Mouse (Mus musculus): ENCODE data around the gene Trim11.
"Not testable (repeated sequence)": the region's sequence is repeated elsewhere in the genome, so short reads cannot be mapped to it uniquely, and the experiment has no call there.

Gene Trim11

DNA sequence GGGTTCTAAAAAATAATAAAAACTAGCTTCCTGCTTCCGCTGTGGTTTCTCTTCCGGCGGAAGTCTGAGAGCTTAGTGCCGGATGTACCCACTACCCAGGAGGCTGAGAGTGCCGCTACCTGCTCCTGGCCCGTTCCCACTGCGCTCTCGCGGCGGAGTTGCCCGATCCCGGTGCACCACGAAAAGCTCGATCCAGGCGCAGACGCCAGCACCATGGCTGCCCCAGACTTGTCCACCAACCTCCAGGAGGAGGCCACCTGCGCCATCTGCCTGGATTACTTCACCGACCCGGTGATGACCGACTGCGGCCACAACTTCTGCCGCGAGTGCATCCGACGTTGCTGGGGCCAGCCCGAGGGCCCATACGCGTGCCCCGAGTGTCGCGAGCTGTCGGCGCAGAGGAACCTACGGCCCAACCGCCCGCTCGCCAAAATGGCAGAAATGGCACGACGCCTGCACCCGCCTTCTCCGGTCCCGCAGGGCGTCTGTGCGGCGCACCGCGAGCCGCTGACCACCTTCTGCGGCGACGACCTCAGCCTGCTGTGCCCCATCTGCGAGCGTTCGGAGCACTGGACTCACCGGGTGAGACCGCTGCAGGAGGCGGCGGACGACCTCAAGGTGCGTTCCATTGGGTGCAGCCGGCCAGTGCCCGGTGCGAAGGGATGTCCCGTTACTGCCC is at the start of gene Trim11:
Gene Trim11, plus strand, starts transcription at position 67 of the 679 bp plus-strand sequence.
- DNase-seq: peak; percentile 58

- DNase-seq: no peak
Measured at GRCm38 (mm10) chr11:58929055-58929454, 48.8 kb upstream of the Trim11 start.

GRCm38 (mm10) chr11:58929641-58930040 is 48.3 kb upstream of the Trim11 start:
- DNase-seq: no peak

DNA sequence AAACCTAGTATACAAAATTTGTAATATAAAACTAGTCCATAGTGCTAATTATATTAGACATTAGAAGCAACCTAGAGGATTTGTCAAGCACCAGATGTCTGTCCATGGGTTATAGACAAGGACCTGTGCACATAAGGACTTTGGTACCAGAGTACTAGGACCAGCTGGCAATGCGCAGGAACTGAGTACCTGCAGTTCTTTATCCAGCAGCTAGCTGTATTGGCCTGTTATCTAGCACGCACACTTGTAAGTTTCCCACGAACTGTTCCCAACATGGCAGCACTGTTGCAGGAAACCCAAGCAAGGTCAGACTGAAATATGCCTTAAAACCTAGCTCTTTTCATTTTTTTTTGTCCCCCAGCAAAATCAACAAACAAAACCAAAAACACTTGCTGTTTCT is 47.6 kb upstream of the Trim11 start:
- DNase-seq: no peak

DNA sequence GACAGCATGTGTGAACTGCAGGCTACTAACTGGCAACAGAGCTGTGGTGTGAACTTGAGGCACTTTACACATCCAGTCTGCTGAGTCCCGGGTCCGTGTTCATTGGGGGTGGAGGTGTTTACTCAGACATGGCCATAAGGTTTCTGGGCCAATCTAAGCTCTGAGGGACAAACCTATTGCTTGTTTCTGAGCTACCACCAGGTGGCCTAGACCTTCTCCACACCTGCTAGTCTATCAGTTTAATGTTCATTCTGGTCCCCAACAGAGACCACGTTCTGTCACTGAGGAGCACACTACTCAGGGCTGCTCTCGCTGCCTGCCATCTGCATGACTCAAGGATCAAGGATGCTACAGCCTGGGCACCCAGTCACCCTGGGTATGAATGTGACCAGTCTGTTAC is 46.3 kb upstream of the Trim11 start:
- DNase-seq: no peak

GRCm38 (mm10) chr11:58937909-58938308 is 40.0 kb upstream of the Trim11 start:
- peak; percentile 58 for DNase-seq

- peak; percentile 95 for DNase-seq
Measured at GRCm38 (mm10) chr11:58938322-58939087, 39.4 kb upstream of the Trim11 start, which contains the start of gene Rnf187. Rnf187 (minus strand) TSS chr11:58938916.

GRCm38 (mm10) chr11:58939088-58939439 is 38.8 kb upstream of the Trim11 start:
- DNase-seq: no peak

GRCm38 (mm10) chr11:58944136-58944535 is 33.8 kb upstream of the Trim11 start:
- DNase-seq: no peak

DNA sequence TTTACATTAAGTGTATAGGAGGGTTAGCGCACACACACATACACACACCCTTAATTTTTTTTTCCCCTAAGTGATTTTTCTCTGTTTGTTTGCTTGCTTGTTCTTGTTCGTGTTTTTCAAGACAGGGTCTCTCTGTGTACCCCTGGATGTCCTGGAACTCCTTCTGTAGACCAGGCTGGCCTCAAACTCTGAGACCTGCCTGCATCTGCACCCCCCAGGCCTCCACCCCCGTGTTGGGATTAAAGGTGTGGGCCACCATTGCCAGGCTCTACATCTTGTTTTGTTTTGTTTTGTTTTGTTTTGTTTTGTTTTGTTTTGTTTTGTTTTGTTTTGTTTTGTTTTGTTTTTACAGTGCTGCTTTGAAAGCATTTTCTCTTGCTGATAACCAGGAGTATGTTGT is 30.6 kb upstream of the Trim11 start:
- no peak for DNase-seq

DNA sequence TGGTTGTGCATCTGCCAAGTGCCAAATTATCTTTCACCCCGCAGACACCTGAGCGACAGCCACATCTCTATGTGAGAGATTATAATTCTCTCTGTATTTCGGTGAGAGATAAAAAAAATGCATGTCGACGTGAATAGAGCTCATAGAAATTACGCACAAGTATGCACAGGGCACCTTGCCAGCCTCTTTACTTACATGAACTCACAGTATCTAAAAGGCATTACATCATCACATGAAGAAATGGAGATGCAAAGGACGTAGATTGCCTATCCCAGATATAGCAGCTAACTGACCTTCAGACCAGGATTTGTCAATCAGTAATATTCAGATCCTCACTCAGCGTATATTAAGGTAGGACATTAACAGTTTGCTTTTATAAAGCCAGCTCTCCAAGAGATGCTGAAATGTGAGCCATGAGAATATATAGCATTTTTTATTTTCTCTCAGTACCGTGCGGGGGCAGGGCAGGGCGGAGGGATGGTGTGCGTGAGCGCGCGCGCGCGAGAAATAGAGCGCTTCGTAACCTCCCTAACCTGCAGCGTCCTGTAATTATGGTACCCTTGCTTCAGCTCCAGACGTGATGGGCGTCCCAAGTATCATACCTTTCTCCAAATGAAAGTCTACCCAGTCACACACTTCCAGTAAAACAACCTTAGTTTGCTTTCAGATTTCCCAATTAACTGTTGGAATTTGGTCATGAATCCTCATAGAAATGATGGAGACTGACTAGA is 29.9 kb upstream of the Trim11 start:
- peak; percentile 81 for DNase-seq

DNA sequence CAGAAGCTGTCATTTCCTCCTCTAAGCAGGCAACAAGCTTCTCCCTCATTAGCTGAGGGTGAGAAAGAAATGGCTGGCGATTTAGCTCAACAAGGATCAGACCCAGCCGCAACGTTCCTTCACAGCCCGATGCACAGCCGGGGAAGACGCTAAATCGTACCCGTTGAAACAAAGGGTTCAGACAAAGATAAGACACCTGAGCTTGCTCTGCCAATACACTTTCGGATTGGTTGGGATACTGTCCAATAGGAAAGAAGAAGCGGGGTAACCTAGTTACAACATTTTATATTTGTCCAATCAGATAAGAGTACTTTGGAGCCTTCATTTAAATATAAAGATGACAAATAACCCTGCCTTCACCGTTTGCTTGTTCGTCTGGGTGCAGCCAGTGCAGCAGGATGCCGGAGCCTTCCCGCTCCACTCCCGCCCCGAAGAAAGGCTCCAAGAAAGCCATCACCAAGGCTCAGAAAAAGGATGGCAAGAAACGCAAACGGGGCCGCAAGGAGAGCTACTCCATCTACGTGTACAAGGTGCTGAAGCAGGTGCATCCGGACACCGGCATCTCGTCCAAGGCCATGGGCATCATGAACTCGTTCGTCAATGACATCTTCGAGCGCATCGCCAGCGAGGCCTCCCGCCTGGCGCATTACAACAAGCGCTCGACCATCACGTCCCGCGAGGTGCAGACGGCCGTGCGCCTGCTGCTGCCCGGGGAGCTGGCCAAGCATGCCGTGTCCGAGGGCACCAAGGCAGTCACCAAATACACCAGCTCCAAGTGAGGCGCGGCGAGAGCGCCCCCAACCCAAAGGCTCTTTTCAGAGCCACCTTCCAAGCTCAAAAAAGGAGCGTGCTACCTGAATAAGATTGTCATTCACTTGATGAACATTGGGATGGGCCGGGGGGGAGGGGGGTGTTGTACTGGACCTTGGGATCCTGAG is 29.1 kb upstream of the Trim11 start, which contains the start of gene Hist3h2ba:
Gene Hist3h2ba, plus strand, starts transcription at position 379 of the 938 bp plus-strand sequence.
- DNase-seq: peak; percentile 89

DNA sequence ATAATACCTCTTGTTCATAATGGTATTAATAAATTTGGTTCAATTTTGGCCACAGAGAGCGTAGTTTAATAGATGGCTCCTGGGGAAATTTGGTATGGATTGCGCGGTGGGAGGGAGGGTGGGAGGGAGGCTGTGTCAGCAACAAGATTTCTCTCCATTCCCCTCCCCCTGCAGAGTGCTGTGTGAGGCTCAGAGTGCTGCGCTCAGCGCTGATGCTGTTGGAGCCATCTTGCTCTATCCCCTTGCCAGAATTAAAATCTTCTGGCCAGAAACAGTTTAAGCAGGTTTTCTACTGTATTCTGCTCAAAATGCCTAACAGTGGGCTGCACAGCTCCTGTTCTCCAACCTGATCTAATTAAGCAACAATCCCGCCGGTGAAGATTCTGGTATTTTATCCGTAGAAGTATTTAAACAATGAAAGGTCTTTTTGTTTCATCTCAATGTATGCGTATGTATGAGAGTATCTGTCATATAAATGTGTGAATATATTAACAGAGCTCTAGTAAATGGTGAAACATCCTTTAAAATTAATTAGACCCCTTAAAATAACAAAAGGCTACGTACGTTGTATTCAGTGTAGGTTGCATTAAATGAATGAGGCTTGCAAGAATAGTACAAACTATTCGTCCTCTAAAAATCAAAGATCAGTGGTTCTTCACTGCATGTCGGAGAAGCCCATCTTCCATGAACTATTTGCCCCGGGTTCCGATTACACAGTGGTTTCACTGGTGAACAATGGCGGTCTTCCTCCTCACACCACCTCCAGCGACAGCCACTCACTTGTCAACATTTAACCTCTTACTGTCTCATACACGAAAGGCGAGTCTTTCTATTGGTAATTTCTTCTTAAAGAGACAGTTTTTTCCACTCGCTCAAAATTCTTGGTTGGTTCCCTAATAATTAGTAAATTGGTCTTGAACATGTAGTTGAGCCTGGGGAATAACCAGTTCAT is 28.1 kb upstream of the Trim11 start:
- DNase-seq: peak; percentile 82

DNA sequence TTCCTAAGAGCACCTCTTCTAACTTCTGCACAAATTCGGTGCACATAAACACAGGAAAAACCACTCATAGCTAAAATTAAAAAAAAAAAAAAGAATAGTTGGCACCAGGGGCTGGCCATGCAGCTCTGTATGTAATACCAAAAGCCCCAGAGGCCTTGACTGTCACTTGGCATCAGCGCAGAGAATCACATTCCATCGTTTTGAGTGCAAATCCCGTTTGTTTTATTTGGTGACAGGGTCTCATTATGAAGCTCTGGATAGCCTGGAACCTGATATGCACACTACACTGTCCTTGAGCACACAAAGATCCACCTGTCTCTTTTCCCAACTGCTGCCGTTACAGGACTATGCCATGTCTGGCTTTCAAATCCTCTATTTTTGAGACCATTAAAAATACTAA is 26.7 kb upstream of the Trim11 start:
- no peak for DNase-seq

DNA sequence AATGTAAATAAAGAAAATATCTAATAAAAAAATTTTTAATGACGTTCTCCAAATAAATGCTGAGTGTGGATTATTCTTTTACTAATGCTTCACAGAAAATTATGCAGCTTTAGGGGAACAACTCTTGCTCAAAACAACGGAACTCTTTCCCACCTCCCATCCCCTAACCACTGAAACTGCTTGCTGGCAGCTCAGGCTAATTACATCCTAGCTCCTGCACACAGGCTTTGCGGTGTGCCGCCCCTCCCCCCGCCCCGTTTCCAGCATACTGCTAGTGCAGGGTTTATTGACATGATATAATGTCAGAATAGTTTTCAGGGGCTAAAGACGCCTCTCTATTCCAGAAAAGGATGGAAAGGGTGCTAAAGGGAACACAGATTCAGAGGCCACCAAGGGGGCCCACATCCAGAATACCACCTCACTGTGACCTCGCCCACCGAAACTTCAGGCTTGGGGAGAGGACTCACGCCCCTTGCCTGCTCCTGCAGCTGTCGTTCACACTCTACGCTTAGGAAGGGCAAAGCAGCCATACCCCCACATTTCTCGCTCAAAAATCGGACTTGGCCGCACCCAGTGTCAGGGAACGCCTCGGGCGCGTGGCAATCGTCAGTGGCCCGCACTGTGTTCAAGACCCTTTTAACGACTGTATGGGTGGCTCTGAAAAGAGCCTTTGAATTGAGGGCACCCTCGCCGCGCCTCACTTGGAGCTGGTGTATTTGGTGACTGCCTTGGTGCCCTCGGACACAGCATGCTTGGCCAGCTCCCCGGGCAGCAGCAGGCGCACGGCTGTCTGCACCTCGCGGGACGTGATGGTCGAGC is 24.3 kb upstream of the Trim11 start:
- DNase-seq: no peak

DNA sequence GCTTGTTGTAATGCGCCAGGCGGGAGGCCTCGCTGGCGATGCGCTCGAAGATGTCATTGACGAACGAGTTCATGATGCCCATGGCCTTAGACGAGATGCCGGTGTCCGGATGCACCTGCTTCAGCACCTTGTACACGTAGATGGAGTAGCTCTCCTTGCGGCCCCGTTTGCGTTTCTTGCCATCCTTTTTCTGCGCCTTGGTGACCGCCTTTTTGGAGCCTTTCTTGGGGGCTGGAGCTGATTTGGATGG is 23.8 kb upstream of the Trim11 start:
- DNase-seq: not testable (repeated sequence)

GRCm38 (mm10) chr11:58954420-58955142 is 23.3 kb upstream of the Trim11 start, which contains the start of the genes Hist3h2a and Trim17:
Hist3h2a (plus strand) TSS chr11:58954685.
Trim17 (plus strand) TSS chr11:58954685.
- peak; percentile 94 for DNase-seq

GRCm38 (mm10) chr11:58955143-58955867 is 22.6 kb upstream of the Trim11 start:
- DNase-seq: no peak

DNA sequence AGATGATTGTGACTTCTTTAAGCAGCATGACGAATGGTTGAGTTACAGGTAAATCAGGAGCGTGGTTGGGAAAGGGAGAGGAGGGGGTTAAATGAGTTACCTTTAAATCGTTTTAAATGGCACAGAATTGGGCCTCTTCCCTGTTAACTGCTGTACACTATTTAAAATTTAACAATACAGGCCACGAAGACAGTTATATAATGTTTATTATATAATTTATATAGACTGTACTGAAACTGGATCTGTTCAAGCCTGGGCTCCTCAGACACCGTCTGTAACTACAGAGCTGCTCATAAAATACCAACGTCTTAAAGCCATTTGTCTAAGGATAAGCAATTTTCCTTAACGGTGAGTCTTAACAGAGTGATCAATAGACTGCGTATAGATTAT is 22.0 kb upstream of the Trim11 start:
- DNase-seq: no peak

Measured in cerebellum, adult 11-12 months (tissue).